Mouse (Mus musculus): ENCODE measurements at regions not wholly inside any gene's neighbourhood (a gene's known extent, or its start where the extent isn't known, plus 50 kb on each side); places are given as distances from the start of the nearest gene placed in this dataset.

DNA sequence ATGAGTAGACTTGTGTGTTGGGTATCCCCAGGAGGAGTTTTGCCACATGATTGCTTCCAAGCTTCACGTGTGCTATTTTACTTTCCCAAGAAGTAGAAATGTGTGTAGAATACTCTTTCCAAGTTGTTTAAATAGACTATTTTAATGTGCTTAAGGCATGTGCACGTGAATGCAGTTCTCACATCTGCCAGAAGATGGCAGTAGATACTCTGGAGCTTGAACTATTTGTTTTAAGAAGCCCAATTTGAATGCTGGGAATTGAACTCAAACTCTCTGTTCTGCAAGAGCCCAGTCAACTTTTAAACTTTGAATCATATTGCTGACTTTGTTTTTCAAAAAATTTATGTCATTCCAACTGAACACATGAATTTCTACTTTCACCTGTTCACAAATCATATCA, 431.3 kb upstream of the Reg3g start:
- peak; percentile 22 for DNase-seq (ENCODE audit: low read depth, low spot score)

DNA sequence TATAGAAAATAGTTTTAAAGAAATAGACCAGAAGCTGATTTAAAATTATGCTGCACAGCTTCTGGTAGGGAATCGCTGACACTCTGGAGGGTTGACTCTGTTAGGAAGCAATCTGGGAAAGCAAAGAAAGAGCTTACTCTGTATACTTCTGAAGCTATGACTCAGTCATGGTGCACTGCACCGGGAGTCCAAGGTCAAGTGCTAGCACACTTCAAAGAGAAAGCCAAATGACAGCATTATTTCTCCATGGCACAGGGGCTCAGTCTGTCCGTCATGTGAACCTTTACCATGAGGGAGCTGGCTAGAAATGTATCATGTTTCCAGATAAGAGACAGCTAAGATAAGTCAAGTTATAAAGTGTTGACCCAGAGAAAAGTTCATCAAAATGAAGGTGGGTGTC, 424.1 kb upstream of the Reg3g start:
- no peak for DNase-seq (ENCODE audit: low read depth, low spot score)

DNA sequence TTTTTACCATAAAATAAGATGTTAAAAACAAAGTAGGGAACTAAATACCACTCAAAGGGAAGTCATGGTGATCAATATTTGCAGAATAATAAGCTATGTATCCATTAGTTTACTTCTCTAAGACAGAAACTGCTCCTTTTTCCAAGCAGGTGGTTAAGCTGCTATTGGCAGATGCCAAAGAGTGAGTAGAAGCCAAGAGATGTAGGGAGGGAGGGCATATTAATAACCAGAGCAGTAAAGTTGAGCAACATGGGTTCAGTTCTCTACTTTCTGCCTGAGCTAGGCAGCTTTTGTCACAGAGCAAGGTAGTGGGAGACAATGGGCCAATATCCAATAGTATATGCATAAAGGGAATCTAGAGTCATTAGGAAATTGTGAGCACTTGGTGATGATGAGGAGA, 394.4 kb upstream of the Reg3g start:
- no peak for DNase-seq (ENCODE audit: low read depth, low spot score)

DNA sequence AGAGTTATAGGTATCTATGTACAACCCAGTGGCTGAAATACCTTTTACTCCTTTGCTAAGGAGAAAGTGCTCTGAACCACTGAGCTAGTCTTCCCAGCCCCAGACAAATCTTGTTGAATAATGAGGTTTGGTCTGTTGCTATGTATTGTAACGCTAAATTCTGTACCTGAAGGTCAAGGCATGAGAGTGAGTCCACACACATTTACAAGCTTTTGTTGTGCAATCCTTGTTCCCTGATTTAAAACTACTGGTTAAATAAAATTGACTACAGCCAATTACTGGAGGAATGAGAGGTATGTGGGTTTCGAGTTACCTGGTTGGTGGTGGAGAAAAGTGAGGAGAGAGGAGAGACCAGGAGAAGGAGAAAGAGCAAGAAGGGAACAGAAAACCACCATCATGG, 372.6 kb upstream of the Reg3g start:
- no peak for DNase-seq (ENCODE audit: low read depth, low spot score)

DNA sequence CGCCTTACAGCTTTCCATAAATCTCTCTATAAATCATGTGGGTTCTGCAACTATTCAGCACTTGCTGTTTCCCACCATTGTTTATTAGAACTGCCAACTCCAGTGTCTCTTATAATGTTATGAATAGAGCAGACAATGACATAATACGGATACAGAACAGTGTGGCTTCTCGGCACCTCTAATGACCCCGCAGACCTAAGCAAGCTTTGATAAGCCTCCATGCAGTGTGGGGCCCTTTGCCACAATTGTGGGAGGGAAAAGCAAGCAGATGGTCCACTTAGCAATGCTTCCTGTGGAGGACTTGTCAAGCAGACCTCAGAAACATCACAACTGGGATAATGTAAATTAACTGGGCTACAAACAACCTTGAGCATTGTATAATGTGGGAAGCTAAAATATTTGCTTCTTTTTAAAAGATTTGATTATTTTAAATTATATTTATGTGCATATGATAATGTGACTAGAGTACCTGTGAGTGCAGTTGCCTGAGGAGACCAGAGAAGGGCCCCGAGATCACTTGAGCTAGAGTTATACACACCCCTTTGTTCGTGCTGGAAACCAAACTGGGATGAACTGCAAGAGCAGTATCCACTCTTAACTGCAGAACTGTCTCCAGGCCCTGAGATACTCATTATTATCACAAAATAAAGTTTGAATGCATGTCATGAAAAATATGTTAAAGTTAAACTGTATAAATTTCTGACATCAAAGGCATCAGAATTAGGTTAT, 357.4 kb upstream of the Reg3g start:
- DNase-seq (ENCODE audit: low read depth, low spot score): no peak

DNA sequence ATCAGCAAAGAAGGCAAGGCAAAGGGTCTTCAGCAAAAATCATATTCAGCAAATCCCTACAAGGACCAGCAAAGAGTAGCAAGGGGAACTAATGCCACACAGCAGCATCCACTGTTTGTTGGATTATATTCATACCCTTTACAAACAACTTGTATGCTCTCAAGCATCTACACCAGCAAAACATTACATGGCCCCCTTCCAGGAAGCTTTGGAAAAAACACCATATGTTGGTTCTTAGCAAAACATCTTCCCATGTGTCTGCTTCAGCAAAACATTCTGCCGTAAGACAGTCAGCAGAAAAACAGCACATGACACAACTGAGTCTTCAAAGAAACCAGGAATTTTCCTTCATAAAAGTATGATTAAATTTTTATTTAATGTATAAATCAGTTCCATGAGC, 352.6 kb upstream of the Reg3g start:
- no peak for DNase-seq (ENCODE audit: low read depth, low spot score)

DNA sequence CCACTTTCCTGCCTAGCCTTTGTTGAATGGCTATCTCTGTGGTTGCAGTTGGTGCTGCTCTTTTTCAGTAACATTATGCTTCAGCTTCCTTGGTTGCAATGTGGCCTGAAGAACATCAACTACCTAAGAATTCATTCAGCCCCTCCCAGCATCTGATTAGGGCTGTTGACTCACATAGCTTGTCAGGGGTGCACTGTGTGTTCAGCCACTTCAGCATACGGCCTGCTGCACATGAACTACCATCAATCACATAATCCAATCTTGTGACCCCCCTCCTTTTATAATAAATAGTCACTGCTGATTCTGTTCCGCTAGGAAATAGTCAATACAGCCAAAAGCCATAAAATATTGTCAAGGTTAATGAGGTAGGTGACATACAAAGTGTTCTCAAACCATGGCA, 328.3 kb upstream of the Reg3g start:
- DNase-seq (ENCODE audit: low read depth, low spot score): no peak

DNA sequence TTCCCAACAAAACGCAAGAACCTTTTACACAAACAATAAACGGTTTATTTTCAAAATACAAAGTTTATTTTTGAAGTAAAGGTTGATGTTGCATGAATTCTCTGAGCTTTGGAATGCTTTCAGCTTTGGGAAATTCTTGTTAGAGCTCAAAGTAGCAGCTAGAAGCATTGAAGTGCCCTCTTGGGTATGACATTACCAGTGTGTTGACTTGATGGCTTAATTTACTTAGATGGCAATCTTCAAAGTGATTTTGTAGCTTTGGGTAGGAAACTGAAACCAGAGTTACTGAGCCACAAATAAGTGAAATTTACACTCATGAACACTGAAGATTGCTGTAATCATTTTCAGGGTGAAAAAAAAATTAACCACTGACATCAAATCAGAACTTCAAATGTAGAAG, 320.3 kb upstream of the Reg3g start:
- DNase-seq (ENCODE audit: low read depth, low spot score): no peak

DNA sequence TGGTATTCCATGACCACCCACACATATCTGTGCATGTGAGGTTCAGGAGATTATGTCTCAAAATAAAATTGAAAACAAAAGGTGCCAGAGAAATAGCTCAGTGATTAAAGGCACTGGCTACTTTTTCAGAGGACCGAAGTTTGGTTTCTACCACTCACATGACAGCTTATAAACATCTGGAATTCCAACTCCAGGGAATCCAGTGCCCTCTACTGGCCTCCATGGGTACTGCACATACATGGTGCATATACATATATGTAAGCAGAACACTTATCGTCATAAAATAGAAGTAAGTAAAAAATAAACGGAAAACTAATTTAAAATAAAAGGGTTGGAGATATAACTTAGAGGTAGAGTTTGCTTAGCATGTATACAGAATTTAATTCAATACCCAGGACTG, 288.9 kb upstream of the Reg3g start:
- no peak for DNase-seq (ENCODE audit: low read depth, low spot score)

All from WW6 (cell line).